Mouse (Mus musculus): ENCODE measurements around the gene Tmem184a. TPM values are rescaled to one million over a fixed set of nuclear protein-coding genes. Genes with fewer than 3 reads are reported as not detected.

Gene Tmem184a
- total RNA-seq, 1 experiment, result 2.7 TPM

DNA sequence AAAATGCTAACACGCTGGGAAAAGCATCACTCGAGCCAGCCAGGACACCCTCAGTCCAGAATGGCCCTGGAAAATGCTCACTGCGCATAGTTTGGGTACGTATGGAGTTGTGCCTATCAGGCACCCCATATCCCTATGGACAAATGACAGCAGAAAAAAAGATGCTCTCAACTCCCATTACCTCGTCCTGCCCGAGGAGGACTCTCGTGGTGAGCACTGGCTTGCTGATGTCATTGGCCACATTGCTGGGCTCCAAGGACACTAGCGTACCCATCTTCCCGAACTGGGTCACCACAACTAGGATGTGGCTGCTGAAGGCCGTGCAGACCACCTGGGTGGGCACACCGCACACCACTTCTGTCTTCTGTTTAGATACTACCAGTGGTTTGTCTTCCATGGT, 6.2 kb upstream of the Tmem184a start:
- Histone ChIP-seq H3K4me1 (ENCODE audit: control insufficient read depth in 2 of 2, insufficient read depth in 2 of 2, low read length in 2 of 2, poor library complexity in 1 of 2) (peaks cover 0 to 3% of the 10 kb centered on the region in 2 experiments; a peak in 1 of 4 replicates), H3K36me3 (ENCODE audit: control insufficient read depth, insufficient read depth, low read length, poor library complexity, severe bottlenecking) (peaks cover 15% of the 10 kb centered on the region), H3K4me3 (ENCODE audit: insufficient read depth in 1 of 2, low read depth in 1 of 2, low read length in 2 of 2, poor library complexity in 1 of 2, severe bottlenecking in 1 of 2) (peak overlapping the region; percentile 96 to 99), H3K27ac (ENCODE audit: insufficient read depth, low read depth, low read length, poor library complexity, severe bottlenecking) (no peak overlapping the region), H3K9me3 (ENCODE audit: control insufficient read depth, insufficient read depth, low read depth, low read length) (no peaks in the 10 kb centered on the region), H3K9ac (ENCODE audit: insufficient read depth, low read depth, low read length, poor library complexity, severe bottlenecking) (peak overlapping the region; percentile 97)
- DNase-seq (ENCODE audit: low read depth, low spot score), result no peak
- TF ChIP-seq HCFC1 (IDR thresholded peaks at IDR 0.05; ENCODE audit: borderline replicate concordance, insufficient read depth, low read length), result no peak
- no peak for TF ChIP-seq CHD2 (IDR thresholded peaks at IDR 0.05; ENCODE audit: low read depth, low read length)
- no peak for TF ChIP-seq MAFK (IDR thresholded peaks at IDR 0.05; ENCODE audit: insufficient read depth, low read depth, low read length)
- TF ChIP-seq ZC3H11A (IDR thresholded peaks at IDR 0.05; ENCODE audit: borderline replicate concordance, low read depth, low read length), result no peak
- no peak for TF ChIP-seq ZNF384 (IDR thresholded peaks at IDR 0.05; ENCODE audit: low read depth, low read length)
- in situ Hi-C loops (cut with MboI; ENCODE audit: low sequenced_read_pairs in 2 of 2, unreplicated experiment in 2 of 2), result loop anchor here (25.0 kb wide), 2 partner anchors 461 to 586 kb away; partner anchors contain the start of gene Eif3b (in 2 of the 2)

- in situ Hi-C loops (cut with MboI; ENCODE audit: low sequenced_read_pairs in 2 of 2, unreplicated experiment in 2 of 2), result no loop called here
- Histone ChIP-seq H3K4me1 (ENCODE audit: control insufficient read depth in 2 of 2, insufficient read depth in 2 of 2, low read length in 2 of 2, poor library complexity in 1 of 2) (peaks cover 0 to 3% of the 10 kb centered on the region in 2 experiments; a peak in 1 of 4 replicates), H3K36me3 (ENCODE audit: control insufficient read depth, insufficient read depth, low read length, poor library complexity, severe bottlenecking) (peaks cover 15% of the 10 kb centered on the region), H3K4me3 (ENCODE audit: insufficient read depth in 1 of 2, low read depth in 1 of 2, low read length in 2 of 2, poor library complexity in 1 of 2, severe bottlenecking in 1 of 2) (no peak overlapping the region), H3K9me3 (ENCODE audit: control insufficient read depth, insufficient read depth, low read depth, low read length) (no peaks in the 10 kb centered on the region), H3K27ac (ENCODE audit: insufficient read depth, low read depth, low read length, poor library complexity, severe bottlenecking) (no peak overlapping the region), H3K9ac (ENCODE audit: insufficient read depth, low read depth, low read length, poor library complexity, severe bottlenecking) (no peak overlapping the region)
- TF ChIP-seq ZNF384 (IDR thresholded peaks at IDR 0.05; ENCODE audit: low read depth, low read length), result no peak
- TF ChIP-seq CHD2 (IDR thresholded peaks at IDR 0.05; ENCODE audit: low read depth, low read length), result no peak
- no peak for TF ChIP-seq ZC3H11A (IDR thresholded peaks at IDR 0.05; ENCODE audit: borderline replicate concordance, low read depth, low read length)
- TF ChIP-seq HCFC1 (IDR thresholded peaks at IDR 0.05; ENCODE audit: borderline replicate concordance, insufficient read depth, low read length), result no peak
- TF ChIP-seq MAFK (IDR thresholded peaks at IDR 0.05; ENCODE audit: insufficient read depth, low read depth, low read length), result no peak
- DNase-seq (ENCODE audit: low read depth, low spot score), result no peak
Measured at GRCm38 (mm10) chr5:139824531-139824930, 4.8 kb upstream of the Tmem184a start.

DNA sequence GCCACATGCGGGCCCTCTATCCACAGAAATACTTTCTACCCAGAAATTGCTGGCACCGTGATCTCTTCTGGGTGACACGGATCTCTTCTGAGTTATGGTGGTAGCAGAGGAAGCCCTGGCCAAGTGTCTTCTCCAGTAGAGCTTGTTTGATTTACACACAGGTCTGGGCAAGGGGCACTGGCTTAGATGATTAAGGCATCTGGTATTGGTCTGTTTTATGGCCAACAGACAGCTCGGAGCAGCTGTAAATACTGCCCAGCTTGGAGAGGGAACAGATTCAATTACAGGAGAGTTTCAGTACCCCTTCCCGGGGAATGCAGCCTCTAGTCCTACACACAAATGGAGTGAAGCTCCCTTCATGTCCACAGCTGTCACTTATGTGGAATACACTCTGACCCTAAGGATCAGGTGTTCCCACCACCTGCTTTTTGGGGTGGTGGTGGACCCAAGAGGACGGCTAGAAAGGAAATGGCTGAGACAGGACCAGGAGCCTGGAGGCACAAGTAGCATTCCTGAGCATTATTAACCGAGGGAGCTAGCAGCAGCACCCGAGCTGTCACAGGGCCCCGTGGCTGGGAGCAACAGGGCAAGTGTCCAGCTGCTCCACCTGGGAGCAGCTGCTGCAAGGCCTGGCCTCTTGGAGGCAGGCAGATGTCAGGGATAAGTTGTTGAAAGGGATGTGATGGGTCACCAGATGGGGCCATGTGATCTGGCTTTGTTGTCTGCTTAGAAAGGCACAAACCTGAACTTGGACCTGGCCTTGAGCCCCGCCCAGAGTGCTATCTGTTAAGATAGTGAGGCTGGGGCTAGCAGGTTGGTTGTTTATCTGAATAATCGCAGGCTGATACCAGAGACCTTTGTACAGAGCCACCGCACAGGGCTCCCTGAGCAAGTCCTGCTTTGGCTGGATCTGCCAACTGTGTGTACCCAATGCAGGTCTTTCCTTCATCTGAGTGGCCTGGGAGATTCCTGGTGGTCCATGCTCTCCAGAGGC, 2.0 kb upstream of the Tmem184a start:
- Histone ChIP-seq H3K9ac (ENCODE audit: insufficient read depth, low read depth, low read length, poor library complexity, severe bottlenecking) (no peak overlapping the region), H3K9me3 (ENCODE audit: control insufficient read depth, insufficient read depth, low read depth, low read length) (no peaks in the 10 kb centered on the region), H3K36me3 (ENCODE audit: control insufficient read depth, insufficient read depth, low read length, poor library complexity, severe bottlenecking) (peaks cover 15% of the 10 kb centered on the region), H3K4me3 (ENCODE audit: insufficient read depth in 1 of 2, low read depth in 1 of 2, low read length in 2 of 2, poor library complexity in 1 of 2, severe bottlenecking in 1 of 2) (no peak overlapping the region), H3K4me1 (ENCODE audit: control insufficient read depth in 2 of 2, insufficient read depth in 2 of 2, low read length in 2 of 2, poor library complexity in 1 of 2) (peaks cover 0 to 3% of the 10 kb centered on the region in 2 experiments; a peak in 1 of 4 replicates), H3K27ac (ENCODE audit: insufficient read depth, low read depth, low read length, poor library complexity, severe bottlenecking) (no peak overlapping the region)
- TF ChIP-seq CHD2 (IDR thresholded peaks at IDR 0.05; ENCODE audit: low read depth, low read length) (no peak), MAFK (IDR thresholded peaks at IDR 0.05; ENCODE audit: insufficient read depth, low read depth, low read length) (no peak), ZC3H11A (IDR thresholded peaks at IDR 0.05; ENCODE audit: borderline replicate concordance, low read depth, low read length) (no peak), HCFC1 (IDR thresholded peaks at IDR 0.05; ENCODE audit: borderline replicate concordance, insufficient read depth, low read length) (no peak)
- no peak for DNase-seq (ENCODE audit: low read depth, low spot score)
- in situ Hi-C loops (cut with MboI; ENCODE audit: low sequenced_read_pairs in 2 of 2, unreplicated experiment in 2 of 2), result no loop called here

DNA sequence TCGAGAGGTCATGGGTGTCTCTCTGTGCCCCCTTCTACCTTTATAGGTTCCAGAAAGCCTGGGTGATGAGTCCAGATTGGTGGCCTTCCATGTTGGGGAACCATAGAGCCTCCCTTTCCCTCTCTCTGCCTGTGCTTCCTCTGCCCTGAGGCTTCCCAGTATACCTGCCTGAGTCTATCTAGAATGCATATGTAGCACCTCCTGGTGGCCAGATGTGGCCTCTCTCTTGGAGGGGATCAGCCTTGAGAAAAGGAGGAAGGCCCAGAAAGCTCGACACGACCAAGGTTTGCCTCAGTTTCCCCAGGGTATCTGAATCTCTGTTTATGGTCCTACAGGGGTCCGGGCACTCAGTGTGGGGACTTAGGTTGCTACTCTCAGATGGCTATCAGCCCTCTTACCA, 916 bp downstream of the Tmem184a start:
- Histone ChIP-seq H3K9ac (ENCODE audit: insufficient read depth, low read depth, low read length, poor library complexity, severe bottlenecking) (no peak overlapping the region), H3K36me3 (ENCODE audit: control insufficient read depth, insufficient read depth, low read length, poor library complexity, severe bottlenecking) (peaks cover 13% of the 10 kb centered on the region; the same call in 1 of the 2 replicates), H3K4me3 (ENCODE audit: insufficient read depth in 1 of 2, low read depth in 1 of 2, low read length in 2 of 2, poor library complexity in 1 of 2, severe bottlenecking in 1 of 2) (no peak overlapping the region), H3K4me1 (ENCODE audit: control insufficient read depth in 2 of 2, insufficient read depth in 2 of 2, low read length in 2 of 2, poor library complexity in 1 of 2) (peaks cover 0 to 7% of the 10 kb centered on the region in 2 experiments; a peak in 1 of 4 replicates), H3K27ac (ENCODE audit: insufficient read depth, low read depth, low read length, poor library complexity, severe bottlenecking) (no peak overlapping the region), H3K9me3 (ENCODE audit: control insufficient read depth, insufficient read depth, low read depth, low read length) (no peaks in the 10 kb centered on the region)
- TF ChIP-seq ZC3H11A (IDR thresholded peaks at IDR 0.05; ENCODE audit: borderline replicate concordance, low read depth, low read length) (no peak), MAFK (IDR thresholded peaks at IDR 0.05; ENCODE audit: insufficient read depth, low read depth, low read length) (no peak), HCFC1 (IDR thresholded peaks at IDR 0.05; ENCODE audit: borderline replicate concordance, insufficient read depth, low read length) (no peak), CHD2 (IDR thresholded peaks at IDR 0.05; ENCODE audit: low read depth, low read length) (no peak), ZNF384 (IDR thresholded peaks at IDR 0.05; ENCODE audit: low read depth, low read length) (no peak)
- in situ Hi-C loops (cut with MboI; ENCODE audit: low sequenced_read_pairs in 2 of 2, unreplicated experiment in 2 of 2), result no loop called here
- no peak for DNase-seq (ENCODE audit: low read depth, low spot score)
